ENCODE assay signal across 20 mouse cellular contexts in the genomic region with DNA sequence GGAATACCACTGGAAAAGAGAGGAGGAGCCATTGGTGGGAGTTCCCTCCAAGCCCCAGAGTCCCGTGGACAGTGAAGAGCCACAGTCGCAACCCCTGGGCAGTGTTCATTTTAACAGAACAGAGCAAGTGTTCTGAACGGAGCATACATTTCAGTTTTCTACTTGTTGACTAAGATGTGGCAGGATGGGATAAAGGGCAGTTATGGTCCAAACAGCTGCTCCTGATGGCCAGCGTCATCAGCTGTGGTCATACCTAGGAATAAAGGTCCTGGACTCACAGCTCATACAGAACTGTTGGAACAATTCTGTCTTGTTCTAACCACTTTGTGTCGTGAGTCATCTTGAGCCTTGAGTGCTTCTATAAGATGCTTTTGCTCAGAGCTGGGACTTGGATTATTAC.
"Had no signal": no experiment of that assay in that cellular context is flagged by ENCODE, and none has a peak within 500 bp of the region (broad histone marks: within the 10 kb centered on the region; RNA-seq: fewer than 3 reads in every experiment).

No protein-coding gene starts in this region.

- H3K4me3 ChIP-seq: lung, embryonic 15.5 days; megakaryocyte, embryonic 14.5 days; midbrain, embryonic 13.5 days; midbrain, embryonic 15.5 days; neural tube, embryonic 13.5 days; neural tube, embryonic 15.5 days had no signal

- DNase-seq: lung, adult 2 months; lung, postnatal 14 days; lung, postnatal 36 days; retina, postnatal 1 day; right cerebral cortex, adult 18-20 months; right cerebral cortex, postnatal 25 days; right cerebral cortex, postnatal 4 days; spleen, adult 18-20 months; thymus, adult 18-20 months; thymus, postnatal 14 days; thymus, postnatal 36 days had no signal

- H3K9me3 ChIP-seq: lung, embryonic 15.5 days; midbrain, embryonic 13.5 days; midbrain, embryonic 15.5 days; neural tube, embryonic 13.5 days; neural tube, embryonic 15.5 days had no signal

- ATAC-seq: lung, postnatal 0 days; midbrain, embryonic 15.5 days had no signal

- H3K4me1 ChIP-seq: lung, embryonic 15.5 days; megakaryocyte, embryonic 14.5 days; neural tube, embryonic 15.5 days had no signal

- H3K36me3 ChIP-seq: lung, embryonic 15.5 days; midbrain, embryonic 13.5 days; midbrain, embryonic 15.5 days; neural tube, embryonic 13.5 days; neural tube, embryonic 15.5 days had no signal

- H3K9ac ChIP-seq: lung, embryonic 15.5 days; midbrain, embryonic 13.5 days; midbrain, embryonic 15.5 days; neural tube, embryonic 13.5 days; neural tube, embryonic 15.5 days had no signal

- H3K27ac ChIP-seq: lung, embryonic 15.5 days; macrophage; midbrain, embryonic 13.5 days; midbrain, embryonic 15.5 days; neural tube, embryonic 13.5 days; neural tube, embryonic 15.5 days had no signal

- H3K4me2 ChIP-seq: lung, embryonic 15.5 days; midbrain, embryonic 11.5 days; midbrain, embryonic 13.5 days; midbrain, embryonic 15.5 days; neural tube, embryonic 13.5 days; neural tube, embryonic 15.5 days had no signal

- H3K27me3 ChIP-seq: lung, embryonic 15.5 days; megakaryocyte, embryonic 14.5 days; midbrain, embryonic 13.5 days; midbrain, embryonic 15.5 days; neural tube, embryonic 13.5 days; neural tube, embryonic 15.5 days had no signal
